8 mouse cellular contexts compared by ENCODE assay signal in genomic region chr11:69992396-69992795, GRCm38 (mm10). TPM values are rescaled to one million over a fixed set of nuclear protein-coding genes. Genes with fewer than 3 reads are reported as not detected.
DNase-seq lines count a peak whose midpoint lies in the region; ATAC-seq and TF ChIP-seq lines count a peak whose summit lies in the region.

No protein-coding gene starts in this region.

- H3K4me2 ChIP-seq in neural tube, embryonic 11.5 days (ENCODE audit: low read depth), result peak overlapping the region; percentile 59
- peak overlapping the region; percentile 80 for H3K4me2 ChIP-seq in heart, embryonic 15.5 days
- peak overlapping the region; percentile 64 for H3K4me2 ChIP-seq in limb, embryonic 12.5 days

- TF ChIP-seq POLR2A in small intestine, adult 2 months (IDR thresholded peaks at IDR 0.05; ENCODE audit: low read depth, low read length), result no peak

- H3K9me3 ChIP-seq in neural tube, embryonic 11.5 days (ENCODE audit: control insufficient read depth, low read length), result no peaks in the 10 kb centered on the region
- H3K9me3 ChIP-seq in heart, embryonic 15.5 days (replicated peaks), result no peaks in the 10 kb centered on the region
- H3K9me3 ChIP-seq in limb, embryonic 12.5 days, result no peaks in the 10 kb centered on the region

- ATAC-seq in neural tube, embryonic 11.5 days (ENCODE audit: insufficient read depth, low FRiP score, low TSS enrichment), result no peak
- ATAC-seq in heart, embryonic 15.5 days (replicated peaks; ENCODE audit: insufficient number of reproducible peaks, insufficient read depth, low FRiP score, low read depth), result no peak
- no peak for ATAC-seq in limb, embryonic 12.5 days (ENCODE audit: insufficient number of reproducible peaks, insufficient read depth, low FRiP score, low TSS enrichment, low read depth)

- H3K4me1 ChIP-seq in neural tube, embryonic 11.5 days (ENCODE audit: control insufficient read depth, insufficient read depth, low read length), result peaks cover 7% of the 10 kb centered on the region
- peaks cover 28% of the 10 kb centered on the region for H3K4me1 ChIP-seq in heart, embryonic 15.5 days (replicated peaks)
- peaks cover 15% of the 10 kb centered on the region for H3K4me1 ChIP-seq in limb, embryonic 12.5 days (replicated peaks)
- H3K4me1 ChIP-seq in small intestine, adult 2 months (ENCODE audit: control insufficient read depth, insufficient read depth, insufficient read length, low read length), result peaks cover 5% of the 10 kb centered on the region

- DNase-seq in neural tube, embryonic 11.5 days (ENCODE audit: low spot score), result no peak
- no peak for DNase-seq in neural tube, embryonic 10.5 days (ENCODE audit: extremely low spot score, low spot score)
- DNase-seq in spleen, adult 12 weeks (ENCODE audit: low spot score), result no peak
- DNase-seq in urinary bladder, postnatal 10 days (ENCODE audit: low spot score), result no peak
- no peak for DNase-seq in right cerebral cortex, postnatal 25 days

- H3K36me3 ChIP-seq in neural tube, embryonic 11.5 days (ENCODE audit: control insufficient read depth, insufficient read depth, low read length), result peaks cover 10% of the 10 kb centered on the region
- H3K36me3 ChIP-seq in heart, embryonic 15.5 days, result peaks cover 41% of the 10 kb centered on the region
- H3K36me3 ChIP-seq in limb, embryonic 12.5 days, result peaks cover 52% of the 10 kb centered on the region
- H3K36me3 ChIP-seq in small intestine, adult 2 months (ENCODE audit: control insufficient read depth, insufficient read depth, low read length), result peaks cover 37% of the 10 kb centered on the region

- no peak for TF ChIP-seq CTCF in small intestine, adult 2 months (IDR thresholded peaks at IDR 0.05; ENCODE audit: extremely low read depth, insufficient read length, insufficient replicate concordance, low read depth, low read length)

- peak overlapping the region; percentile 8; the same call in 1 of the 2 replicates for H3K9ac ChIP-seq in neural tube, embryonic 11.5 days (ENCODE audit: low read length)
- H3K9ac ChIP-seq in heart, embryonic 15.5 days, result peak overlapping the region; percentile 81; the same call in 1 of the 2 replicates
- peak overlapping the region; percentile 45 for H3K9ac ChIP-seq in limb, embryonic 12.5 days (replicated peaks)

- WGBS in neural tube, embryonic 11.5 days, result 89% methylated on average over 10 of the region's 10 CpGs
- 72% methylated on average over 10 of the region's 10 CpGs for WGBS in heart, embryonic 15.5 days
- 86% methylated on average over 10 of the region's 10 CpGs for WGBS in limb, embryonic 12.5 days
- 32% methylated on average over 10 of the region's 10 CpGs for WGBS in small intestine, adult 2 months

- H3K27me3 ChIP-seq in neural tube, embryonic 11.5 days (ENCODE audit: control insufficient read depth, insufficient read depth, low read length), result no peaks in the 10 kb centered on the region
- H3K27me3 ChIP-seq in heart, embryonic 15.5 days, result no peaks in the 10 kb centered on the region
- no peaks in the 10 kb centered on the region for H3K27me3 ChIP-seq in limb, embryonic 12.5 days
- no peaks in the 10 kb centered on the region for H3K27me3 ChIP-seq in small intestine, adult 2 months (ENCODE audit: control insufficient read depth, insufficient read depth, low read length)

- H3K27ac ChIP-seq in neural tube, embryonic 11.5 days (ENCODE audit: low read depth, low read length), result no peak overlapping the region
- no peak overlapping the region for H3K27ac ChIP-seq in heart, embryonic 15.5 days
- H3K27ac ChIP-seq in limb, embryonic 12.5 days, result no peak overlapping the region
- peak overlapping the region; percentile 6; the same call in 1 of the 2 replicates for H3K27ac ChIP-seq in small intestine, adult 2 months (ENCODE audit: insufficient read depth, low read depth, low read length)

- H3K4me3 ChIP-seq in neural tube, embryonic 11.5 days (ENCODE audit: low read depth, low read length), result peak overlapping the region; percentile 61
- H3K4me3 ChIP-seq in heart, embryonic 15.5 days, result peak overlapping the region; percentile 72
- H3K4me3 ChIP-seq in limb, embryonic 12.5 days (replicated peaks), result peak overlapping the region; percentile 63
- H3K4me3 ChIP-seq in small intestine, adult 2 months (ENCODE audit: low read depth, low read length), result peak overlapping the region; percentile 54

RNA-seq across cellular contexts. Expression of gene Gabarap, which starts 1.5 kb away (rescaled TPM):
- polyA plus RNA-seq in neural tube, embryonic 11.5 days (2014; fragmentation: Nextera tagmentation; extraction: Ambion mirVana), result 530 and 552 TPM in 2 replicates
- polyA plus RNA-seq in heart, embryonic 15.5 days (2015; fragmentation: Nextera tagmentation; extraction: Ambion mirVana), result 402 and 455 TPM in 2 replicates
- polyA plus RNA-seq in limb, embryonic 12.5 days (2016; fragmentation: Nextera tagmentation; extraction: Ambion mirVana), result 398 and 426 TPM in 2 replicates
- polyA plus RNA-seq in small intestine, adult 2 months (2012; rRNA removed), result 211 and 564 TPM in 2 replicates

RNA-seq across cellular contexts. Expression of gene Phf23, which starts 3.2 kb away (rescaled TPM):
- 54.4 and 57.6 TPM in 2 replicates for polyA plus RNA-seq in neural tube, embryonic 11.5 days (2014; fragmentation: Nextera tagmentation; extraction: Ambion mirVana)
- polyA plus RNA-seq in heart, embryonic 15.5 days (2015; fragmentation: Nextera tagmentation; extraction: Ambion mirVana), result 38.4 and 42.4 TPM in 2 replicates
- polyA plus RNA-seq in limb, embryonic 12.5 days (2016; fragmentation: Nextera tagmentation; extraction: Ambion mirVana), result 102 and 108 TPM in 2 replicates
- polyA plus RNA-seq in small intestine, adult 2 months (2012; rRNA removed), result 5.7 and 12.4 TPM in 2 replicates

RNA-seq across cellular contexts. Expression of gene Dvl2, which starts 8.0 kb away (rescaled TPM):
- polyA plus RNA-seq in neural tube, embryonic 11.5 days (2014; fragmentation: Nextera tagmentation; extraction: Ambion mirVana), result 35.8 and 39.0 TPM in 2 replicates
- polyA plus RNA-seq in heart, embryonic 15.5 days (2015; fragmentation: Nextera tagmentation; extraction: Ambion mirVana), result 17.4 and 24.8 TPM in 2 replicates
- polyA plus RNA-seq in limb, embryonic 12.5 days (2016; fragmentation: Nextera tagmentation; extraction: Ambion mirVana), result 69.4 and 69.5 TPM in 2 replicates
- polyA plus RNA-seq in small intestine, adult 2 months (2012; rRNA removed), result 5.2 and 7.4 TPM in 2 replicates

RNA-seq across cellular contexts. Expression of gene Elp5, which starts 10.1 kb away (rescaled TPM):
- 149 and 168 TPM in 2 replicates for polyA plus RNA-seq in neural tube, embryonic 11.5 days (2014; fragmentation: Nextera tagmentation; extraction: Ambion mirVana)
- polyA plus RNA-seq in heart, embryonic 15.5 days (2015; fragmentation: Nextera tagmentation; extraction: Ambion mirVana), result 97.8 and 99.6 TPM in 2 replicates
- polyA plus RNA-seq in limb, embryonic 12.5 days (2016; fragmentation: Nextera tagmentation; extraction: Ambion mirVana), result 124 and 126 TPM in 2 replicates
- 24.4 and 37.8 TPM in 2 replicates for polyA plus RNA-seq in small intestine, adult 2 months (2012; rRNA removed)

RNA-seq across cellular contexts. Expression of gene Ctdnep1, which starts 11.4 kb away (rescaled TPM):
- polyA plus RNA-seq in neural tube, embryonic 11.5 days (2014; fragmentation: Nextera tagmentation; extraction: Ambion mirVana), result 21.5 and 23.3 TPM in 2 replicates
- polyA plus RNA-seq in heart, embryonic 15.5 days (2015; fragmentation: Nextera tagmentation; extraction: Ambion mirVana), result 19.9 and 21.6 TPM in 2 replicates
- 24.5 and 27.8 TPM in 2 replicates for polyA plus RNA-seq in limb, embryonic 12.5 days (2016; fragmentation: Nextera tagmentation; extraction: Ambion mirVana)
- polyA plus RNA-seq in small intestine, adult 2 months (2012; rRNA removed), result 59.7 and 116 TPM in 2 replicates

Comparison
In these comparisons a context has a peak if more than half of its experiments do, and no peak if none do; other contexts are left out.
1. H3K9ac ChIP-seq: peak in every context shown above with its lines; median percentile 81 in heart, embryonic 15.5 days; 45 in limb, embryonic 12.5 days; 8 in neural tube, embryonic 11.5 days.